Mouse (Mus musculus) right cerebral cortex, postnatal 25 days (tissue): ENCODE data around the gene Ccnd2.

Source experiments
- DNase-seq: peaks from one replicate; pipeline ENCODE4 v3.0.0; 2022

Ccnd2 gene

GRCm38 (mm10) chr6:127152106-127152951 lies at the start of gene Ccnd2:
Gene Ccnd2 (minus strand): TSS chr6:127152193.
- DNase-seq = peak; percentile 55

- DNase-seq = no peak
Measured at GRCm38 (mm10) chr6:127196985-127197384, 45.0 kb upstream of the Ccnd2 start.

- peak; percentile 35 for DNase-seq
Measured at GRCm38 (mm10) chr6:127181296-127181695, 29.3 kb upstream of the Ccnd2 start.

GRCm38 (mm10) chr6:127179056-127179759 lies 27.2 kb upstream of the Ccnd2 start:
- DNase-seq = no peak

GRCm38 (mm10) chr6:127177962-127178361 lies 26.0 kb upstream of the Ccnd2 start:
- no peak for DNase-seq

DNA sequence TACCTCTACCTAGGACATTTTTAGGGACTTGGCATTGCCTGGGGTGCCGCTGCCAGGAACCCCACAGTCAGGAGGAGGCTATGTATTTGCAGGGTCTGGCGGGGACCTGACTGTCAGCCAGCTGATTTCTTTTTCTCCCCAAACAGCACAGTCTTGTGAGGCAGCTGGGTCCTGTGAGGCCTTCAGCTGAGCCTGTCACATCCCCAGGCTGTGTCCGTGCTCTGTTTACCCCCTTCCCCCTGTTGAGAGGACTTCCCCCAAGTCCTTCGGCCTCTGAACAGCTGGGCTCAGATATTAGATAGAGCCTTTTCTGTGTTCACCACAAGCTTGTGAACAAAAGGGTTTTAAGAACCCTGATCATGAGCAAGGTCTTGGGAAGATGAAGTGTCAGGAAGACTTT lies 25.4 kb upstream of the Ccnd2 start:
- no peak for DNase-seq

DNA sequence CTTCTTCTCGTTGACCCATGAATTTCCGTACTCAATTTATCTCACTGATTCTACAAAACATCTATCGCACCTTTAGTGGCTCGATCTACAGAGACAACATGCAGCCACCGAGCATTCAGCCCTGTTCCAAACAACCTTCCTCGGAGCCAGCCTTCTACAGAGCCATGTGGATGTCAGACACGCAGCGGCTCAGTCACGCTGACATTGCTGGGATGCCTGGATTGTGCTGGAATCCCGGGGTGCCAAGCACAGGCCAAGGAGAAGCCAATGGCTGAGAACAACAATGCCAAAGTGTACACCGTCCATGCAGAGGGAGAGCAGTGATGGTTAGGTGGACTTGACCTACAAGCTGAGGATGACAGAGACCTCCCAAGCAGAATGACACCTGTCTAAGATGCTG lies 20.5 kb upstream of the Ccnd2 start:
- no peak for DNase-seq

- no peak for DNase-seq
Measured at GRCm38 (mm10) chr6:127170734-127171133, 18.7 kb upstream of the Ccnd2 start.

DNA sequence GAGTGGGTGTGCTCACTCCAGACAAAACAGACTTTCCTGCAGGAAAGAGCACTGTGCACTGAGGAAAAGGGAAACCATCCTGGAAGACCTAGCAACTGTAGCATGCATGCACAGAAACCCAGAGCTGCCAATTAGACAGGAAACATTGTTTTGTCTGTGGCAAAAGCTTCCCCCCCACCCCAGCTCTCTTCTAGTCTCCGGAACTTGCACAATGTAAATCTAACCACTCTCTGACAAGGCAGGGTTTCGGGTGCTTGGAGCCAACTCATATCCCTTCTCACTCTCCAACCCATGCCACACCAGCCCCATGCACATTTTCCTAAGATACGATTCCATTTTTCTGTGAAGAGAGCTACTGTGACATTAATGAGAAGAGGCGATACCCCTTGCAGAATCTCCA lies 13.7 kb upstream of the Ccnd2 start:
- no peak for DNase-seq

- no peak for DNase-seq
Measured at GRCm38 (mm10) chr6:127162842-127163241, 10.8 kb upstream of the Ccnd2 start.

DNA sequence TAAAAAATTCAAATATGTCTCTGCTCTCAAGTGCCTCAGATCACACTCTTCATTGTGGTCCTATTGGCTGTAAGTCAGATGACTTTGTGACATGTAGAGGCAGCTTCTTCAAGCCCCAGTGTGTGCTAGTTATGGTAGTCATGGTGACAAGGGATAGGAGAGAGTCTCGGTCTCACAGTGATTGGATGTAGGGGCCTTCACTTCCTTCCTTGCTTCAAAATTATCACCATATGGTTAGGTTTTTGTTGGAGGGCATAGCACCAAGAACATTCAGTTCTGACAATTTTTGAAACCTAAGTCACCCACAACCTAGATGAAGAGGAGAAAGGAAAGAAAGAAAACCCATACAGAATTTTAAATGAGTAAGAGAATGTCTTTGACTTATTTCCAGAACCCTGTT lies 5.3 kb upstream of the Ccnd2 start:
- no peak for DNase-seq

- DNase-seq = no peak
Measured at GRCm38 (mm10) chr6:127155468-127155867, 3.5 kb upstream of the Ccnd2 start.

- no peak for DNase-seq
Measured at GRCm38 (mm10) chr6:127154708-127155268, 2.8 kb upstream of the Ccnd2 start.

- no peak for DNase-seq
Measured at GRCm38 (mm10) chr6:127153972-127154707, 2.1 kb upstream of the Ccnd2 start.

GRCm38 (mm10) chr6:127153296-127153800 lies 1.4 kb upstream of the Ccnd2 start:
- DNase-seq = peak; percentile 17

DNA sequence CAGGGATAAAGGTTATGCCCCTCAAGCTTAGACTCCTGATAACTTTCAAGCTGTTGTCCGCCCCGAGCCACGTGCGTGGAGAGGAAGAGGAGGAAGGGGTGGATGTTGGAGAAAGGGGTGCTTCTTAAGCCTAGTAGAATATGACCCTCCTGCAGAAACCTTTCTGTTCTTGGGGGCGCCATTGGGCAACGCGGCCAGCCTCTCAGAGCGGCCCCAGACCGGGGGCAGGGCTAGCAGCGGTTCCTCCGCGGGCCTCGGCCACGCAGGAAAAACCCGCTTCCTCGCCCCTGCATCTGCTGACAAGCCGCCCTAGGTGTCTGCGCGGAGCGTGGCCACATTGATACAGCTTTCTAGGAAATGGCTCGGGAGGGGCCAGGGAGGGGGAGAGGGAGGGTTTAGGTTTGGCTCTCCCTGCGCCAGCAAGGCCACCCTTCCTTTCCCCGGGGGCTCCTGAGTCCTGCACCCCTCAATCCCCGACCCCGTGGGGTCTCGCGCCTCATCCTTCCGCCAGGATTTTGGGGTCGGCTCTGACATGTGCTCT lies 358 bp downstream of the Ccnd2 start:
- DNase-seq = peak; percentile 41

DNA sequence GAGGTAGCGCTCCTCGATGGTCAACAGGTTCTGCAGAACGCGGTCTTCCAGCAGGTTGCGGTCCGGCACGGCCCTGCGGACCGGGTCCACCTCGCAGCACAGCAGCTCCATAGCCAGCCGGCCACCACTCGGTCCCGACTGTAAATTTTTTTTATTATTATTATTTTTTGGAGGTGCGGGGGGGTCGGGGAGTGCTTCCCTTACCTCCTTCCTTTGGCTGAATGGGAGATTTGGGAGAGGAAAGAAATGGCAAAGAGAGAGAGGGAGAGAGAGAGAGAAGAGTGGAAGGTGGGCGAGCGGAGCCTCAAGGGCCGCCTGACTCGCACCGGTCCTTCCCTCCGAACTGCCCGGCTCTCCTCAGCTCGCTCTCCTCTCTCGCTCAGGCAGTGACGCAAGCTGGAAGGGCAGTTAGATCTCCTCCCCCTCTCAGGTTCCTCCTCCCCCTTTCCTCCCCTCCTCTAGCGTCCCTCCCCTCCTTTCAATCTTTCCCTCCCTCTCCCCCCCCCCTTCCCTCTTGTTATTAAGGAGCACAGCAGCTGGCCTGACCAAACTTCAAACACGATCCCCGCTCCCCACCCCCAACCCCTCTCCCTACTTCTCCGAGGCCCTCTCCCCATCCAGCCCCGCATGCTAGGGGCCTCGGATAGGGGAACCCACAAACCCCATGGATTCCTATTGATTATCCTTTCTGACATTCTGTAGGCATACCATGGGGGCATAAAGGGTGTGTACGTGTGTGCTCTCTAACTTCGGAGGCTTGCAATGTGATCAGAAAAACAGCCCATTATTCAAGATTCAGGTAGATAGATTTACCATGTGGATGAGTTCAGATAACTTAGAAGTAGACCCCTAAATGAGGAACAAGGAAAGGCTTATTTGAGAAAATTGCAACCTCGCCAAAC lies 1.1 kb downstream of the Ccnd2 start:
- peak; percentile 74 for DNase-seq

DNA sequence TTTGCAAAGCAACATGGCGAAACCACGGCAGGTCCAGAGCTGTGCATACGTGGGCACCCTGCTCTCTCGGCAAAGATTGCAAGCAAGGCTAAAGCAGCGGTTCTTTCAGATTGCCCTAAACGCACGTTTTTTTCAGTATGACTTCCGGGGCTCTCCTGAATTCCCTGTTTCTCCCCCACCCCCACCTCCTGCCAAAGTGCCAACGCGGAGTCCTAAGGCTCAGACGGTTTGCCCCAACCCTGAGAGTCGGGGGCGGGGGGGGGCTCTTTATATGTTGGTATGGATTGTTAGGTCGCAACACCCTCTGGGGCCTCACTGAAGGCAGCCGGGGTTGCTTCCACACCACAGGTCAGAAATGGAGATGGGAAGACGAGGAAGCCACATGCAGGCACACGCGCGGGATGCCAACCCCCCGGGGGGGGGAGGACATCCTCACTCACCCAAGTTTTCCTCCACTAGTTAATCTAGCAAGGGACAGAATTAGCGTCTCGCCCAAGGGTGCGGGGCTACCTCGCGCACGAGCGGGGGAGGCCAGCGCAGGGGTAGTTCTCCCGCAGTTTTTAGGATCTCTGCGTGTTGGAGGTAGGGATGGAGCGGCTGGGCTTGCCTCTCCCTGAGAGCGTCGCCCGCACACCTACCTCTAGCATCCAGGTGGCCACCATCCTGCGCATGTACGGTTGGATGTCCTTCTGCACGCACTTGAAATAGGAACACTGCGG lies 1.9 kb downstream of the Ccnd2 start:
- DNase-seq = peak; percentile 60

DNA sequence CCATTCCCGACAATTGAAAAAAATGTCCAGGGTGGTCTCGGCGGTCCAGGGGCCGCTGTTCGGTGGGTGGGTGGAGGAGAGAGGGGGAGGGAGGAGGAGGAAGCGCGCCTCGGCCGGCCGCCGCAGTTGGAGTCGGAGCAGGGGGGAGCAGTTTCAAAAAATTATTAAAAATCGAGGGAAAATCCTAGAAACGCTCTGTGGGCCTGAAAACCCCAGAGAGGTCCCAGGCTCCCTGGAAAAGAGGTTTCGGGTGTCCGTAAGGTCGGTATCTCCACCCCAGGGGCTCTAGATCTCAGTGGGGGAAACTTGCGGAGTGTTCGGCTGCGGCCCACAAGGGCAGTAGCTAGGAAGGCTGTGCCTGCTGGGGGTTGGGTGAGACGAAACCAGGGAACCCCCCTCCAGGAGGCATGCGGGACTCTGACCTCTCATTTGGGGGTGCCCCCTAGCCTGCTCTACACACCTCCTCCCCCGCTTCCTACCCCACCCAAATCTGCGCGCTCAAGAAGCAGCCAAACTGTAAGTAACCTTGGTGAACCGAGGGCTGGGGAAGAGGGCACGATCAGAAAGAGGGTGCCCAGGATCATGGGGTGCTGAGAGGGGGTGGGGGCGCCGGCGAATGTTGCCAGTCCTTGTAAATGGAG lies 2.6 kb downstream of the Ccnd2 start:
- DNase-seq = peak; percentile 35
